Mouse (Mus musculus): ENCODE measurements around the gene Zfp202. TPM values are rescaled to one million over a fixed set of nuclear protein-coding genes. Genes with fewer than 3 reads are reported as not detected.

Gene Zfp202
- polyA plus RNA-seq, 1 experiment from 2014 or later = 3.4 TPM

DNA sequence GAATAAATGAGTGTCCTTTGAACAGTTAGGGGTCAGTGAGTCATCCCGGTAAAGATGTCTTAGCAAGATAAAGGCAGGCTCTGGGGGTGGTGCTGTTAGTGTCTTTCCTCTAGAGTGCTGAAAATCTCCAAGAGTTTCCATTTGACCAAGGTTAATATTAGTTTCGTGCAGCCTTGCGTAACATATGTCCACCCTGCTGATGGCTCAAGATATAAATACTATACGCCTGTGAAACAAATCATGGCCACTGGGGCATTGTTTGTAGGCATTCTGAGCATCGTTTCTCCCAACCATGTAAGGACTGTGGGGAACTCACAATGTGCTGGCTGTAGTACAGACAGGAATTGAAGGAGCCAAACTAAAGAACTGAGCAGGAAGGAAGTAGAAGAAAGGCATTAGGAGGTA lies 14.4 kb downstream of the Zfp202 start:
- Histone ChIP-seq H3K4me1 (ENCODE audit: control insufficient read depth, insufficient read depth, low read length) (0 out of 2 replicates have a peak, but pooled peaks cover 4% of the 10 kb centered on the region), H3K9ac (ENCODE audit: low read length) (no peak overlapping the region), H3K36me3 (ENCODE audit: control insufficient read depth, insufficient read depth) (peaks cover 24% of the 10 kb centered on the region), H3K4me3 (ENCODE audit: low read length) (no peak overlapping the region), H3K27ac (ENCODE audit: low read length) (no peak overlapping the region), H3K4me2 (ENCODE audit: low read depth, low read length) (no peak overlapping the region), H3K9me3 (replicated peaks; ENCODE audit: control insufficient read depth, low read length) (no peaks in the 10 kb centered on the region), H3K27me3 (ENCODE audit: control insufficient read depth, insufficient read depth, low read length) (no peaks in the 10 kb centered on the region)
- 59% methylated on average over 5 of the region's 5 CpGs for WGBS
- peak; percentile 70; the same call in 1 of the 2 replicates for ATAC-seq (replicated peaks; ENCODE audit: extremely low read depth, insufficient read depth, low FRiP score)

GRCm38 (mm10) chr9:40210744-40211143 lies 18.6 kb downstream of the Zfp202 start:
- no peaks in the 10 kb centered on the region for H3K9me3 ChIP-seq (replicated peaks; ENCODE audit: control insufficient read depth, low read length)
- ATAC-seq (replicated peaks; ENCODE audit: extremely low read depth, insufficient read depth, low FRiP score) = no peak
- H3K27me3 ChIP-seq (ENCODE audit: control insufficient read depth, insufficient read depth, low read length) = no peaks in the 10 kb centered on the region
- peaks cover 33% of the 10 kb centered on the region for H3K36me3 ChIP-seq (ENCODE audit: control insufficient read depth, insufficient read depth)
- no peak overlapping the region for H3K4me2 ChIP-seq (ENCODE audit: low read depth, low read length)
- H3K4me1 ChIP-seq (ENCODE audit: control insufficient read depth, insufficient read depth, low read length) = no peaks in the 10 kb centered on the region
- WGBS = 89% methylated on average over 2 of the region's 2 CpGs
- no peak overlapping the region for H3K9ac ChIP-seq (ENCODE audit: low read length)
- H3K27ac ChIP-seq (ENCODE audit: low read length) = no peak overlapping the region
- no peak overlapping the region for H3K4me3 ChIP-seq (ENCODE audit: low read length)

DNA sequence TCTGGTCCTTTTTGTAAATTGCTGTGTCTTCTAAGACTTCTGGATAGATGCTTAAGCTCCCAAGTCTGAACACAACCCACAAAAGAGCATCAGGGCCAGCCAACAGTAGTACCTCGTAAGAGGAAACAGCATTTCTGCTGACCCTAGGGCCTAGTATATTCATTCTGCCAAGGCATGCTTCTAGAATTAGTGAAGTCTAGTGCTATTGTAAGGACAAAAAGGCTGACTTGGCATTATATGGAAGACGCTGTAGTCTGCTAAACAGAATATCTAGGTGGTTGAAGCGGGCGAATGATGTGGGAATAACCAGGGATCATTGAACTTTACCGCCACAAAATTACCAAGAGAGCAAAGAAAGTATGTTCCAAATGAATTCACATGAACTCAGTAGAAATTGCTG lies 21.9 kb downstream of the Zfp202 start:
- Histone ChIP-seq H3K4me2 (ENCODE audit: low read depth, low read length) (no peak overlapping the region), H3K4me3 (ENCODE audit: low read length) (no peak overlapping the region), H3K27me3 (ENCODE audit: control insufficient read depth, insufficient read depth, low read length) (no peaks in the 10 kb centered on the region), H3K9me3 (replicated peaks; ENCODE audit: control insufficient read depth, low read length) (no peaks in the 10 kb centered on the region), H3K4me1 (ENCODE audit: control insufficient read depth, insufficient read depth, low read length) (no peaks in the 10 kb centered on the region), H3K27ac (ENCODE audit: low read length) (no peak overlapping the region), H3K9ac (ENCODE audit: low read length) (no peak overlapping the region), H3K36me3 (ENCODE audit: control insufficient read depth, insufficient read depth) (peaks cover 29% of the 10 kb centered on the region)
- no peak for ATAC-seq (replicated peaks; ENCODE audit: extremely low read depth, insufficient read depth, low FRiP score)
- 94% methylated on average over 5 of the region's 5 CpGs for WGBS

- Histone ChIP-seq H3K9me3 (replicated peaks; ENCODE audit: control insufficient read depth, low read length) (no peaks in the 10 kb centered on the region), H3K4me2 (ENCODE audit: low read depth, low read length) (no peak overlapping the region), H3K4me3 (ENCODE audit: low read length) (no peak overlapping the region), H3K4me1 (ENCODE audit: control insufficient read depth, insufficient read depth, low read length) (no peaks in the 10 kb centered on the region), H3K27ac (ENCODE audit: low read length) (no peak overlapping the region), H3K27me3 (ENCODE audit: control insufficient read depth, insufficient read depth, low read length) (no peaks in the 10 kb centered on the region), H3K9ac (ENCODE audit: low read length) (no peak overlapping the region), H3K36me3 (ENCODE audit: control insufficient read depth, insufficient read depth) (peaks cover 8% of the 10 kb centered on the region)
- no peak for ATAC-seq (replicated peaks; ENCODE audit: extremely low read depth, insufficient read depth, low FRiP score)
- 68% methylated on average over 4 of the region's 4 CpGs for WGBS
These were observed 24.5 kb downstream of the Zfp202 start for GRCm38 (mm10) chr9:40216651-40217050.

DNA sequence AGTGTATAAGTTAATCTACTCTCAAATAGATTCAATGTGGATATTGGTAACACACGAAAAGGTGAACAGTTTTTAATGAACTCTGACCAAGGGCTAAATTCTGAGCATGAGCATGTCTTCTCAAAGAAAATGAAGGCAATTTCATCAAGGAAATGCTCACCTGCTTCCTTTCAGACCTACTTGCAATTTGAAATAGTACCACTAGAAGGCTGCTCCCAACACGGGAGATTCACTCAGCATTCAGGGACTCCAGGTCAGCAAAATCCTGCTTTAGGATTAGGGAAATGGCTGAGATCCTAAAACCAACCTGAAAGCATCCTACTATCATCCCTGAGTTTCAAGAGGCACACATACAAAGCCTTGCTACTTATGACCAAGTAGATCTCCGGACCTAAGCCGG lies 32.2 kb downstream of the Zfp202 start:
- no peaks in the 10 kb centered on the region for H3K9me3 ChIP-seq (replicated peaks; ENCODE audit: control insufficient read depth, low read length)
- no peaks in the 10 kb centered on the region for H3K4me1 ChIP-seq (ENCODE audit: control insufficient read depth, insufficient read depth, low read length)
- no peak overlapping the region for H3K4me3 ChIP-seq (ENCODE audit: low read length)
- no peak overlapping the region for H3K9ac ChIP-seq (ENCODE audit: low read length)
- no peak overlapping the region for H3K27ac ChIP-seq (ENCODE audit: low read length)
- H3K36me3 ChIP-seq (ENCODE audit: control insufficient read depth, insufficient read depth) = no peaks in the 10 kb centered on the region
- 69% methylated on average over 4 of the region's 4 CpGs for WGBS
- H3K27me3 ChIP-seq (ENCODE audit: control insufficient read depth, insufficient read depth, low read length) = no peaks in the 10 kb centered on the region
- H3K4me2 ChIP-seq (ENCODE audit: low read depth, low read length) = no peak overlapping the region
- ATAC-seq (replicated peaks; ENCODE audit: extremely low read depth, insufficient read depth, low FRiP score) = no peak

- Histone ChIP-seq H3K27ac (ENCODE audit: low read length) (no peak overlapping the region), H3K9me3 (replicated peaks; ENCODE audit: control insufficient read depth, low read length) (0 out of 2 replicates have a peak, but pooled peaks cover 3% of the 10 kb centered on the region), H3K4me2 (ENCODE audit: low read depth, low read length) (no peak overlapping the region), H3K9ac (ENCODE audit: low read length) (no peak overlapping the region), H3K4me3 (ENCODE audit: low read length) (no peak overlapping the region), H3K4me1 (ENCODE audit: control insufficient read depth, insufficient read depth, low read length) (no peaks in the 10 kb centered on the region), H3K36me3 (ENCODE audit: control insufficient read depth, insufficient read depth) (no peaks in the 10 kb centered on the region), H3K27me3 (ENCODE audit: control insufficient read depth, insufficient read depth, low read length) (no peaks in the 10 kb centered on the region)
- 59% methylated on average over 10 of the region's 10 CpGs for WGBS
- no peak for ATAC-seq (replicated peaks; ENCODE audit: extremely low read depth, insufficient read depth, low FRiP score)
These were observed 36.0 kb downstream of the Zfp202 start for GRCm38 (mm10) chr9:40227874-40228789.

- H3K9me3 ChIP-seq (replicated peaks; ENCODE audit: control insufficient read depth, low read length) = 0 out of 2 replicates have a peak, but pooled peaks cover 3% of the 10 kb centered on the region
- WGBS = 40% methylated on average over 6 of the region's 6 CpGs
- no peaks in the 10 kb centered on the region for H3K4me1 ChIP-seq (ENCODE audit: control insufficient read depth, insufficient read depth, low read length)
- no peak overlapping the region for H3K27ac ChIP-seq (ENCODE audit: low read length)
- no peak for ATAC-seq (replicated peaks; ENCODE audit: extremely low read depth, insufficient read depth, low FRiP score)
- H3K9ac ChIP-seq (ENCODE audit: low read length) = no peak overlapping the region
- no peaks in the 10 kb centered on the region for H3K36me3 ChIP-seq (ENCODE audit: control insufficient read depth, insufficient read depth)
- H3K27me3 ChIP-seq (ENCODE audit: control insufficient read depth, insufficient read depth, low read length) = no peaks in the 10 kb centered on the region
- H3K4me2 ChIP-seq (ENCODE audit: low read depth, low read length) = no peak overlapping the region
- H3K4me3 ChIP-seq (ENCODE audit: low read length) = no peak overlapping the region
These were observed 36.8 kb downstream of the Zfp202 start for GRCm38 (mm10) chr9:40228804-40229331.

DNA sequence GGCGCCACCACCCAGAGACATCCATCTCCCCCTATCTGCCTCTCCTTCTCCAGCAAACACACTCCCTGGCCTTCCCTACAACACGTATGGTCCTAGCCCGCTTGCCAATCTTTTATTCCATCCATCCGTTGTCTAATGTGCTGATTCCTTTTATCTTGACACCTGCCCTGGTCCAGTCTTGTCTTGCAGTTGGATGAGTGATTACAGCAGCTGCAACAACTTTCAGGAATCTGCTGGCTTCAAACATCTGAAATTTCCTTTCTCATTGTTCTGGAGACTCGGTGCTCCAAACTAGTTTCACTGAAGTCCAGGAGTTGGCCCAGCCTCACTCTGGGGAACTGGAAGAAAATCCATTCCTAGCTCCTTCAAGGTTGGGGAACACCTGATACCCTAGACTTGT lies 37.4 kb downstream of the Zfp202 start:
- H3K27me3 ChIP-seq (ENCODE audit: control insufficient read depth, insufficient read depth, low read length) = no peaks in the 10 kb centered on the region
- no peak overlapping the region for H3K4me3 ChIP-seq (ENCODE audit: low read length)
- no peaks in the 10 kb centered on the region for H3K4me1 ChIP-seq (ENCODE audit: control insufficient read depth, insufficient read depth, low read length)
- H3K9ac ChIP-seq (ENCODE audit: low read length) = no peak overlapping the region
- ATAC-seq (replicated peaks; ENCODE audit: extremely low read depth, insufficient read depth, low FRiP score) = no peak
- H3K9me3 ChIP-seq (replicated peaks; ENCODE audit: control insufficient read depth, low read length) = 0 out of 2 replicates have a peak, but pooled peaks cover 3% of the 10 kb centered on the region
- H3K27ac ChIP-seq (ENCODE audit: low read length) = no peak overlapping the region
- H3K4me2 ChIP-seq (ENCODE audit: low read depth, low read length) = no peak overlapping the region
- H3K36me3 ChIP-seq (ENCODE audit: control insufficient read depth, insufficient read depth) = no peaks in the 10 kb centered on the region
- 57% methylated on average over 5 of the region's 5 CpGs for WGBS

DNA sequence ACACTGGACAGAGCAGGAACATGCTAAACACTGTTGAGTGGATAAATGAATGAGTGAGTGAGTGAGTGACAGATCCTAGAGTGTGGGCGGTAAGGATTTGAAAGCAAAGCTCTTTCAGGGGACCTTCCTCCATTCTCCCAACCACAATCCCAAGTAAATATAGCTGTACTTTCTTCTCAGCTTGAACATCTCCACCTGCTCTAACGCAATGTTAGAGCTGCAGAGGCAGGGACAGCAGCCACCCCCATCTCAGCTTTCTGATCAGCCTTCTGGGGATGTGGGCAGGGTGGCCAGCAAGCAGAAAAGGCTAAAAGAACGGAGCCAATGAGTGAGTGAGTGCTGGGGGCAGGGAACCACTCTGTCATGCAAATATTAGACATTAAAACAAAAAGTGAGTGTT lies 38.9 kb downstream of the Zfp202 start:
- Histone ChIP-seq H3K36me3 (ENCODE audit: control insufficient read depth, insufficient read depth) (no peaks in the 10 kb centered on the region), H3K4me3 (ENCODE audit: low read length) (no peak overlapping the region), H3K27ac (ENCODE audit: low read length) (no peak overlapping the region), H3K9ac (ENCODE audit: low read length) (no peak overlapping the region), H3K4me1 (ENCODE audit: control insufficient read depth, insufficient read depth, low read length) (no peaks in the 10 kb centered on the region), H3K27me3 (ENCODE audit: control insufficient read depth, insufficient read depth, low read length) (no peaks in the 10 kb centered on the region), H3K4me2 (ENCODE audit: low read depth, low read length) (no peak overlapping the region), H3K9me3 (replicated peaks; ENCODE audit: control insufficient read depth, low read length) (0 out of 2 replicates have a peak, but pooled peaks cover 3% of the 10 kb centered on the region)
- no peak for ATAC-seq (replicated peaks; ENCODE audit: extremely low read depth, insufficient read depth, low FRiP score)
- 82% methylated on average over 3 of the region's 3 CpGs for WGBS
